ENCODE assay signal across 23 mouse cellular contexts in genomic region chr1:152654851-152655250, GRCm38 (mm10).
"Had no signal": no experiment of that assay in that cellular context is flagged by ENCODE, and none has a peak within 500 bp of the region (broad histone marks: within the 10 kb centered on the region; RNA-seq: fewer than 3 reads in every experiment).

No protein-coding gene starts in this region.

- H3K27me3 ChIP-seq: heart, embryonic 13.5 days; heart, embryonic 15.5 days; hindbrain, embryonic 13.5 days; kidney, embryonic 15.5 days; limb, embryonic 13.5 days; limb, embryonic 15.5 days; liver, embryonic 12.5 days had no signal

- H3K36me3 ChIP-seq: heart, embryonic 13.5 days; heart, embryonic 15.5 days; hindbrain, embryonic 10.5 days; hindbrain, embryonic 13.5 days; kidney, embryonic 15.5 days; limb, embryonic 13.5 days; limb, embryonic 15.5 days; liver, embryonic 12.5 days had no signal

- H3K4me1 ChIP-seq: hindbrain, embryonic 10.5 days; hindbrain, embryonic 13.5 days; kidney, embryonic 15.5 days; limb, embryonic 13.5 days; limb, embryonic 15.5 days; liver, embryonic 12.5 days had no signal

- H3K9me3 ChIP-seq: heart, embryonic 13.5 days; heart, embryonic 15.5 days; hindbrain, embryonic 10.5 days; hindbrain, embryonic 13.5 days; kidney, embryonic 15.5 days; limb, embryonic 13.5 days; limb, embryonic 15.5 days; liver, embryonic 12.5 days had no signal

- H3K9ac ChIP-seq: heart, embryonic 13.5 days; heart, embryonic 15.5 days; hindbrain, embryonic 13.5 days; kidney, embryonic 15.5 days; limb, embryonic 13.5 days; limb, embryonic 15.5 days; liver, embryonic 12.5 days; liver, embryonic 14.5 days had no signal

- DNase-seq: gastrocnemius, postnatal 14 days; gastrocnemius, postnatal 36 days; heart, postnatal 14 days; heart, postnatal 4 days; kidney, adult 11 months; kidney, adult 2 months; kidney, adult 9 months; kidney, postnatal 14 days; kidney, postnatal 36 days; layer of hippocampus, adult 9-11 months; layer of hippocampus, postnatal 36 days; left cerebral cortex, postnatal 4 days had no signal

- H3K27ac ChIP-seq: heart, embryonic 13.5 days; heart, embryonic 15.5 days; hindbrain, embryonic 10.5 days; hindbrain, embryonic 13.5 days; hindbrain, postnatal 0 days; kidney, embryonic 15.5 days; kidney, postnatal 0 days; limb, embryonic 13.5 days; limb, embryonic 15.5 days; liver, embryonic 12.5 days; liver, embryonic 14.5 days had no signal

- H3K4me3 ChIP-seq: heart, embryonic 13.5 days; heart, embryonic 15.5 days; hindbrain, embryonic 10.5 days; hindbrain, embryonic 13.5 days; kidney, embryonic 15.5 days; limb, embryonic 13.5 days; limb, embryonic 15.5 days; liver, embryonic 12.5 days had no signal
